Mouse (Mus musculus) embryonic facial prominence, embryonic 13.5 days (tissue): ENCODE data around the gene Fam166b. TPM values are rescaled to one million over a fixed set of nuclear protein-coding genes. Genes with fewer than 3 reads are reported as not detected.

Experiments
- ATAC-seq: fragments of 200-750 bp; cut with Nextera tagmentation; 2 replicates; pipeline ENCODE4 v1.8.0; 2017; ENCODE audit warnings: low read depth; ENCODE audit not compliant: insufficient number of reproducible peaks, insufficient read depth, low FRiP score, low TSS enrichment
- H3K27ac ChIP-seq: fragments of 300-500 bp; sonication (generic); 2 replicates; pipeline ENCODE4 v1.5.1; 2015; ENCODE audit warnings: moderate library complexity, mild to moderate bottlenecking, inconsistent platforms
- H3K27me3 ChIP-seq: fragments of 300-500 bp; sonication (generic); 2 replicates; pipeline ENCODE4 v1.6.1; 2015; ENCODE audit warnings: mild to moderate bottlenecking, inconsistent platforms
- H3K36me3 ChIP-seq: fragments of 300-500 bp; sonication (generic); 2 replicates; pipeline ENCODE4 v1.6.1; 2015; ENCODE audit warnings: mild to moderate bottlenecking, inconsistent platforms
- H3K4me1 ChIP-seq: fragments of 300-500 bp; sonication (generic); 2 replicates; pipeline ENCODE4 v1.6.1; 2015; ENCODE audit warnings: inconsistent platforms
- H3K4me2 ChIP-seq: fragments of 300-500 bp; sonication (generic); 2 replicates; pipeline ENCODE4 v1.6.1; 2015; ENCODE audit warnings: moderate library complexity, mild to moderate bottlenecking, inconsistent platforms
- H3K4me3 ChIP-seq: fragments of 300-500 bp; sonication (generic); 2 replicates; pipeline ENCODE4 v1.5.1; 2015; ENCODE audit warnings: mild to moderate bottlenecking, inconsistent platforms
- H3K9ac ChIP-seq: fragments of 300-500 bp; sonication (generic); 2 replicates; pipeline ENCODE4 v1.6.1; 2015; ENCODE audit warnings: mild to moderate bottlenecking, inconsistent platforms
- H3K9me3 ChIP-seq: fragments of 300-500 bp; sonication (generic); 2 replicates; pipeline ENCODE4 v1.6.1; 2016; ENCODE audit warnings: inconsistent platforms
- WGBS: fragments of 180-500 bp; shearing (Covaris S2); methylation state at CpG from one replicate; pipeline ENCODE4 v1.1.7; 2015; ENCODE audit warnings: mixed read lengths; 5-methylcytosine and 5-hydroxymethylcytosine counted together
- polyA plus RNA-seq: library from polyadenylated mRNA; unstranded; fragments of >200 nt; fragmentation: Nextera tagmentation; extraction: Ambion mirVana; gene quantifications from 2 replicates; pipeline ENCODE4 v1.2.1, GENCODE M21; 2015

Fam166b gene
- polyA plus RNA-seq, 1 experiment from 2014 or later, result 0.20 TPM

GRCm38 (mm10) chr4:43428180-43428861, 613 bp downstream of the Fam166b start:
- 32% methylated on average over 16 of the region's 16 CpGs for WGBS
- peaks cover 63% of the 10 kb centered on the region for H3K27me3 ChIP-seq
- H3K4me3 ChIP-seq, result no peak overlapping the region
- H3K4me1 ChIP-seq, result peaks cover 35% of the 10 kb centered on the region
- no peaks in the 10 kb centered on the region for H3K9me3 ChIP-seq
- H3K36me3 ChIP-seq, result peaks cover 34% of the 10 kb centered on the region
- H3K9ac ChIP-seq, result no peak overlapping the region
- H3K27ac ChIP-seq, result no peak overlapping the region
- ATAC-seq, result no peak
- no peak overlapping the region for H3K4me2 ChIP-seq

DNA sequence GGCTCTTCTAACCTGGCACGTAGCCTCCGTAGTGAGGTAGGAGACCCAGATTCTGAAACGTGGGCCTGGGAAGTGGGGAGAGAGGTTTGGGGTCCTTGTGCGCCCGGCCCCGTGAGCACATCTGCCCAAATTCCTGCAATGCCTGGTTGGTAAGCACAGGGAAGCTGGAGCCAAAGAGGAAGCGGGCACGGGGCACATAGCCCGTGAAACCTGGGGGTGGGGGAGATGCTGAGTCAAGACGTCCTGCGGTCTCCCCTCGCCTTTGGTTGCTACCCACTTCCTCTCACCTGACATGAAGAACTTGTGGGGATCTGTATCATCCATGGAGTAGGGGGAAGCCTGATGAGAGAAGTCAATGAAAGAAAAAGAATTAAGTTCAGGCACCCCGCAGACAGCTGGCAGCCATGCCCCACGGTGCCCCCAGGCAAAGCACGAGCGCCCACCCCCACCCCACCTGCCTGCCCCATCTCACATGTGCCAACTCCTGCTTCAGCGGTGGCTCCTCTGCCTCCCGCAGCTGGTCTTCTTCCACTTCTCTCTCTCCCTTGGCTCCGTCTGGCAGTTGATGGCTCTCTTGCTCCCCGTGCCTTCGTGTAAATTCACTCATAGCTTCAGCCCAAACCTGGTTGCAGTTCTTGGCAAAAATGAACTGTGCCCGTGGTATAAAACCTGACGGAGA, 1.3 kb downstream of the Fam166b start:
- peak overlapping the region; percentile 25; the same call in 1 of the 2 replicates for H3K4me2 ChIP-seq
- no peak for ATAC-seq
- H3K36me3 ChIP-seq, result peaks cover 41% of the 10 kb centered on the region
- no peaks in the 10 kb centered on the region for H3K9me3 ChIP-seq
- peak overlapping the region; percentile 41; the same call in 1 of the 2 replicates for H3K9ac ChIP-seq
- no peak overlapping the region for H3K27ac ChIP-seq
- 25% methylated on average over 23 of the region's 23 CpGs for WGBS
- peaks cover 63% of the 10 kb centered on the region for H3K27me3 ChIP-seq
- peak overlapping the region; percentile 12 for H3K4me3 ChIP-seq
- peaks cover 35% of the 10 kb centered on the region for H3K4me1 ChIP-seq

- Histone ChIP-seq H3K27ac (no peak overlapping the region), H3K27me3 (peaks cover 63% of the 10 kb centered on the region), H3K9ac (no peak overlapping the region), H3K4me2 (no peak overlapping the region), H3K9me3 (no peaks in the 10 kb centered on the region), H3K4me1 (peaks cover 35% of the 10 kb centered on the region), H3K36me3 (peaks cover 53% of the 10 kb centered on the region), H3K4me3 (no peak overlapping the region)
- WGBS, result 51% methylated on average over 10 of the region's 10 CpGs
- ATAC-seq, result no peak
Observed at GRCm38 (mm10) chr4:43426487-43426886, 2.4 kb downstream of the Fam166b start.

- H3K36me3 ChIP-seq, result peaks cover 59% of the 10 kb centered on the region
- no peaks in the 10 kb centered on the region for H3K9me3 ChIP-seq
- no peak for ATAC-seq
- peak overlapping the region; percentile 36 for H3K4me2 ChIP-seq
- H3K27ac ChIP-seq, result no peak overlapping the region
- H3K27me3 ChIP-seq, result peaks cover 63% of the 10 kb centered on the region
- H3K4me3 ChIP-seq, result peak overlapping the region; percentile 9; the same call in 1 of the 2 replicates
- peaks cover 35% of the 10 kb centered on the region for H3K4me1 ChIP-seq
- WGBS, result 25% methylated on average over 31 of the region's 31 CpGs
- H3K9ac ChIP-seq, result peak overlapping the region; percentile 63
Observed at GRCm38 (mm10) chr4:43425648-43426380, 3.1 kb downstream of the Fam166b start.

- Histone ChIP-seq H3K9ac (peak overlapping the region; percentile 63), H3K36me3 (peaks cover 59% of the 10 kb centered on the region), H3K4me1 (peaks cover 36% of the 10 kb centered on the region), H3K4me2 (peak overlapping the region; percentile 36), H3K27ac (no peak overlapping the region), H3K9me3 (no peaks in the 10 kb centered on the region), H3K27me3 (peaks cover 61% of the 10 kb centered on the region), H3K4me3 (0 out of 2 replicates have a peak overlapping the region, but pooled peaks have one; percentile 9)
- ATAC-seq, result no peak
- 30% methylated on average over 14 of the region's 14 CpGs for WGBS
Observed at GRCm38 (mm10) chr4:43425197-43425596, 3.7 kb downstream of the Fam166b start.

- Histone ChIP-seq H3K27me3 (peaks cover 57% of the 10 kb centered on the region), H3K27ac (no peak overlapping the region), H3K9me3 (no peaks in the 10 kb centered on the region), H3K4me3 (no peak overlapping the region), H3K4me2 (no peak overlapping the region), H3K4me1 (peaks cover 44% of the 10 kb centered on the region), H3K9ac (no peak overlapping the region), H3K36me3 (peaks cover 59% of the 10 kb centered on the region)
- no peak for ATAC-seq
- WGBS, result 86% methylated on average over 9 of the region's 9 CpGs
Observed at GRCm38 (mm10) chr4:43424072-43424471, 4.9 kb downstream of the Fam166b start.

GRCm38 (mm10) chr4:43423267-43423934, 5.5 kb downstream of the Fam166b start:
- H3K36me3 ChIP-seq, result peaks cover 59% of the 10 kb centered on the region
- peaks cover 50% of the 10 kb centered on the region for H3K27me3 ChIP-seq
- no peaks in the 10 kb centered on the region for H3K9me3 ChIP-seq
- H3K4me1 ChIP-seq, result peaks cover 40% of the 10 kb centered on the region
- ATAC-seq, result no peak
- no peak overlapping the region for H3K4me2 ChIP-seq
- no peak overlapping the region for H3K27ac ChIP-seq
- H3K9ac ChIP-seq, result no peak overlapping the region
- H3K4me3 ChIP-seq, result no peak overlapping the region
- WGBS, result 87% methylated on average over 20 of the region's 20 CpGs

- H3K4me1 ChIP-seq, result peaks cover 29% of the 10 kb centered on the region
- H3K27me3 ChIP-seq, result peaks cover 34% of the 10 kb centered on the region
- no peak overlapping the region for H3K27ac ChIP-seq
- WGBS, result 75% methylated on average over 28 of the region's 28 CpGs
- no peak overlapping the region for H3K4me3 ChIP-seq
- H3K36me3 ChIP-seq, result peaks cover 71% of the 10 kb centered on the region
- no peak overlapping the region for H3K4me2 ChIP-seq
- no peaks in the 10 kb centered on the region for H3K9me3 ChIP-seq
- no peak overlapping the region for H3K9ac ChIP-seq
- no peak for ATAC-seq
Observed at GRCm38 (mm10) chr4:43421632-43422240, 7.2 kb downstream of the Fam166b start.

GRCm38 (mm10) chr4:43420305-43420704, 8.6 kb downstream of the Fam166b start:
- no peak overlapping the region for H3K4me3 ChIP-seq
- peak overlapping the region; percentile 64; the same call in 1 of the 2 replicates for H3K27ac ChIP-seq
- peaks cover 19% of the 10 kb centered on the region for H3K27me3 ChIP-seq
- WGBS, result 5% methylated on average over 6 of the region's 6 CpGs
- no peak for ATAC-seq
- H3K36me3 ChIP-seq, result peaks cover 71% of the 10 kb centered on the region
- no peak overlapping the region for H3K4me2 ChIP-seq
- 0 out of 2 replicates have a peak overlapping the region, but pooled peaks have one; percentile 16 for H3K9ac ChIP-seq
- H3K4me1 ChIP-seq, result peaks cover 15% of the 10 kb centered on the region
- no peaks in the 10 kb centered on the region for H3K9me3 ChIP-seq

- peaks cover 71% of the 10 kb centered on the region for H3K36me3 ChIP-seq
- H3K4me2 ChIP-seq, result no peak overlapping the region
- ATAC-seq, result no peak
- peaks cover 15% of the 10 kb centered on the region for H3K27me3 ChIP-seq
- peaks cover 10% of the 10 kb centered on the region for H3K4me1 ChIP-seq
- no peaks in the 10 kb centered on the region for H3K9me3 ChIP-seq
- no peak overlapping the region for H3K4me3 ChIP-seq
- H3K27ac ChIP-seq, result peak overlapping the region; percentile 64; the same call in 1 of the 2 replicates
- 0 out of 2 replicates have a peak overlapping the region, but pooled peaks have one; percentile 16 for H3K9ac ChIP-seq
- 60% methylated on average over 9 of the region's 9 CpGs for WGBS
Observed at GRCm38 (mm10) chr4:43419801-43420281, 9.1 kb downstream of the Fam166b start.
